Mouse (Mus musculus): Measurements from ENCODE around the gene Abcc5.
"Not testable (repeated sequence)": the region's sequence is repeated elsewhere in the genome, so short reads cannot be mapped to it uniquely, and the experiment has no call there.

Abcc5 gene

GRCm38 (mm10) chr16:20422938-20423730 is 3.1 kb downstream of the Abcc5 start:
- no peak for DNase-seq (ENCODE audit: low read depth, low spot score)

GRCm38 (mm10) chr16:20418054-20418453 is 8.1 kb downstream of the Abcc5 start:
- DNase-seq (ENCODE audit: low read depth, low spot score) = no peak

GRCm38 (mm10) chr16:20416262-20416661 is 9.9 kb downstream of the Abcc5 start:
- DNase-seq (ENCODE audit: low read depth, low spot score) = no peak

- DNase-seq (ENCODE audit: low read depth, low spot score) = no peak
Observed at GRCm38 (mm10) chr16:20415804-20416203, 10.4 kb downstream of the Abcc5 start.

- DNase-seq (ENCODE audit: low read depth, low spot score) = no peak
Observed at GRCm38 (mm10) chr16:20415211-20415610, 11.0 kb downstream of the Abcc5 start.

- DNase-seq (ENCODE audit: low read depth, low spot score) = no peak
Observed at GRCm38 (mm10) chr16:20413870-20414331, 12.3 kb downstream of the Abcc5 start.

GRCm38 (mm10) chr16:20411958-20412570 is 14.1 kb downstream of the Abcc5 start:
- DNase-seq (ENCODE audit: low read depth, low spot score) = peak; percentile 37

GRCm38 (mm10) chr16:20405335-20405734 is 20.9 kb downstream of the Abcc5 start:
- DNase-seq (ENCODE audit: low read depth, low spot score) = no peak

GRCm38 (mm10) chr16:20403327-20403726 is 22.9 kb downstream of the Abcc5 start:
- no peak for DNase-seq (ENCODE audit: low read depth, low spot score)

GRCm38 (mm10) chr16:20401592-20401991 is 24.6 kb downstream of the Abcc5 start:
- DNase-seq (ENCODE audit: low read depth, low spot score) = no peak

- DNase-seq (ENCODE audit: low read depth, low spot score) = no peak
Observed at GRCm38 (mm10) chr16:20400707-20401591, 25.2 kb downstream of the Abcc5 start.

GRCm38 (mm10) chr16:20396851-20397250 is 29.3 kb downstream of the Abcc5 start:
- no peak for DNase-seq (ENCODE audit: low read depth, low spot score)

- no peak for DNase-seq (ENCODE audit: low read depth, low spot score)
Observed at GRCm38 (mm10) chr16:20395216-20395907, 30.8 kb downstream of the Abcc5 start.

- no peak for DNase-seq (ENCODE audit: low read depth, low spot score)
Observed at GRCm38 (mm10) chr16:20391753-20392152, 34.4 kb downstream of the Abcc5 start.

GRCm38 (mm10) chr16:20390233-20390632 is 36.0 kb downstream of the Abcc5 start:
- DNase-seq (ENCODE audit: low read depth, low spot score) = no peak

- DNase-seq (ENCODE audit: low read depth, low spot score) = no peak
Observed at GRCm38 (mm10) chr16:20381031-20381430, 45.2 kb downstream of the Abcc5 start.

GRCm38 (mm10) chr16:20375341-20375740 is 50.9 kb downstream of the Abcc5 start:
- DNase-seq (ENCODE audit: low read depth, low spot score) = no peak

- DNase-seq (ENCODE audit: low read depth, low spot score) = no peak
Observed at GRCm38 (mm10) chr16:20371731-20372130, 54.5 kb downstream of the Abcc5 start.

- no peak for DNase-seq (ENCODE audit: low read depth, low spot score)
Observed at GRCm38 (mm10) chr16:20368221-20368620, 58.0 kb downstream of the Abcc5 start.

GRCm38 (mm10) chr16:20362121-20362520 is 64.1 kb downstream of the Abcc5 start:
- no peak for DNase-seq (ENCODE audit: low read depth, low spot score)

- DNase-seq (ENCODE audit: low read depth, low spot score) = not testable (repeated sequence)
Observed at GRCm38 (mm10) chr16:20361496-20361895, 64.7 kb downstream of the Abcc5 start.
